Mouse (Mus musculus) effector memory CD4-positive, alpha-beta T cell, adult 7 months (primary cell): ENCODE results near the gene Eef2kmt. TPM values are rescaled to one million over a fixed set of nuclear protein-coding genes. Genes with fewer than 3 reads are reported as not detected.

Source experiments
- polyA plus RNA-seq: library from polyadenylated mRNA; unstranded; fragments of 100-300 nt; shearing (Covaris generic); gene quantifications from one replicate; pipeline ENCODE4 v1.2.1, GENCODE M21; 2017

Eef2kmt gene
- polyA plus RNA-seq: 26.7 TPM

DNA sequence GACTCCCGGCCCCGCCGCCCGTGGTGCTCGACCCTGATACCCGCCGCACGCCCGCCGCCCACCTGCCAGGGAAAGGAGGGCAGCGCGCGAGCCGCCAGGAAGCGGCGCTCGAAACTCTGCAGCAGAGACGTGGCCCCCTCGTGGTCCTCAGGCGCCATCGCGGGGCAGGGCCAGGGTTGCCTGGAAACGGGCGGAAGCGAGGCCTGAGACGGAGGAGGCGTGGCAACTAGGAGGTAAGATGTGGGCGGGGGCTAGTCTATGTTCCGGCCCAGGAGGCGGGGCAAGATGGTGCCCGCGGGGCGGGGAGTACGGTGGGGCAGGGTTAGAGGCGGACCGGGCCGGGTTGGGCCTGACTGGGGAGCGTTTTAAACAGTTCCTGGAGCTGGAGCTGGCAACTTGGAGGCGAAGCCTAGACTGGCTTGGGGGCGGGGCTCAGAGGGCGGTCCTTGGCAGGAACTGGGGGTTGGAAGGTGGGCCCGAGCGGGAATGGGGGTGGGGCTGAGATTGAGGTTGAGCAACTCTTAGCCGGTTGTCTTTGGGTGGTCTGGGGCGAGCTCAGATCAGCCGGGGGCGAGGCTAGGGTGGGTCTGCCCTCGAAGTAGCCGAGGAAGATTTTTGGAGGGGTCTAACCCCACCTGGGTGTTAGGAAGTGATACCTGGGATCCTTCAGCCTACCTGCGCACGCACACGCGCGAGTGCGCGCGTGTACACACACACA, at the start of gene Eef2kmt:
Gene Eef2kmt (minus strand): TSS at position 205 of the 718 bp plus-strand sequence.

DNA sequence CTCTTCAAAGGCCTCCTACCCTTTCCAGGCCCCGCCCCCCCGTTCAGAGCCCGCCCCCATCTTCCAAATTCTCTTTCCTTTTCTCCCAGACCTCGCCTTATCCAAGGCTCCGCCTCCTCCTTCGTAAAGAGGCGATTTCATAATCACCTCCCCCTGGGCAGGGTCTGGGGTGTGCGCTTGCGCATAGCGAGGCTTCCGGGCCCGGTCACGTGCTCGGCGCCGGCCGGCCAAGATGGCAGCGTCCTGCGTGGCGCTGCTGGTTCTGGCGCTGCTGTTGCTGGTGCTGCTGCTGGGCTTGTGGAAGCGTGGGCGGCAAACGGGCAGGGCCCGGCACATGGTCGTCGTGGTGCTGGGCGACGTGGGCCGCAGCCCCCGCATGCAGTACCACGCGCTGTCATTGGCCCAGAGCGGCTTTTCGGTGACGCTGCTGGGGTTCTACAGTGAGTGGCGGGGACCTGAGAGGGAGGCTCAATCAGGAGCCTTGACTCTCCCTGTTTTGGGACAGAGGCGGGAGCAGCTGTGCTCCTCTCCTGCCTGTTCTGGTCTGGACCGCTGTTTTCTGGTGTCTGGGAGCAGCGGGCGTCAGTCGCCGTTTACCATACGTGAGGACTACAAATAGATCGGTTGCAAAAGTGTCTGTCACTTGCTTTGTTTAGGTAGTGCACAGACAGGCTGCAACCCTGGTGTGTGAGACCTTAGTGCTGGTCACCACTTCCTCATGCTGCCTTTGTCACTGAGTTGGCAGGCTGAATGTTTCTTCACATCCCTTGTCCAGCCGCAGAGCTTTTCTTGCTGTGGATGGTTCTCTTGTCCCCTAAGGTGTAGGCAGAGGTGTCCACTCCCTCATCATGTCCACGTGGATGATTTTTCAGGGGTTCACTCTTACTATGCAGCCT, 22.1 kb downstream of the Eef2kmt start, which contains the start of gene Alg1:
Gene Alg1 (plus strand): TSS at position 204 of the 896 bp plus-strand sequence.

DNA sequence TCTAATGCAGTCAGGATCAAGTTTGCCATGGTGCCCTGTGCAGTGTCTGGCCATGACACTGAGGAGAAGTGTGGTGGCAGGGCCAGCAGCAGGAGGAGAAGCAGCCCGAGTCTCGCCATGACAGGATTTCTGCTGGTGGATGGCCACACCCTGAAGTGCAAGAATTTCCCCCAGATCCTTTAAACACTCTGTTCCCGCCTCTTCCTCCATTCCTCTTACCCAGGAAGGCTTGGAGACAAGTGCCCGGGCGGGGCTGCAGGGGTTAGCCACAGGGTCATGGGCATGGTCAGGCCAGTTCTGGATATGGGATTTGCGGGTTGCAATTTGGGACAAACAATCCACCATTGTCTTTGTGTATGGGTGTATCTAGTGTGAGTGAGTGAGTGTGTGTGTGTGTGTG, 33.6 kb downstream of the Eef2kmt start, which contains the start of gene AU021092:
Gene AU021092 (minus strand): TSS at position 160 of the 400 bp plus-strand sequence.

DNA sequence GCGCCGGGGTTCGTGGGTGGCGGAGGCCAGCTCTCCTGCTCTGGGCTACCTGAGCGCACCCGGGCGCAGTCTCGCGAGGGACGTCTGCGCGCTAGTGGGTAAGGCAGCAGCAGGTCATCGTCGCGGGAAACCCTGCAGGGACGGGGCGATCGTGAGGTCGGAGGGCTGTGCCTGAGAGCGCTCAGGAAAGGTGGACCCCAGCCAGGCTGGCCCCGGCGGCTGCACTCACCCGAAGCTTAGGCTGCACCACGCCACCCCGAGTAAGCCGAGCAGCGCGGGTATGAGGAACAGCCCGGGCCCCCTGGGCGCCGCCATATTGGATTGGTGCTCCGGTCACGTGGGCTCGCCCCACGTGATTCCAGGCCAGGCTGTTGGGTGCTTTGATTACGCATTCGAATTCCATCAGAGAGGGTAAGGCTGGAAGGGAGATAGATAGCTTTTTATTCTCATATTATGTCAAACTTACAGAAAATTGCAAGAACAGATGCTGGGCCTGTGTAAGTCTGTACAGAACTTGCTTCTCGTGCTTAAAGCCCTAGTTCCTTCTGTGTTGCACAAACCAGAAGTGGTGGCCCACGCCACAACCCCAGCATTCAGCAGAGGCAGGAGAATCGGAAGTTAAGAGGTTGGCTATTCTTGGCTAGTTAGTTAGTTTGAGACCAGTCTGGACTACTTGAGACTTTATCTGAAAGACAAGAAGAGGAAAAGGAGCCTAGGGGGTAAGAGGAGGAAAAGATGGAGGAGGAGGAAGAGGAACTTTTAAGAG, 51.9 kb downstream of the Eef2kmt start, which contains the start of gene Nagpa:
Gene Nagpa (minus strand): TSS at position 345 of the 766 bp plus-strand sequence.

Other genes starting within 250 kb of the Eef2kmt start
- gene Smim22, start 248.7 kb downstream of the Eef2kmt start, polyA plus RNA-seq: not detected
- 14.6 TPM for gene Rogdi, start 242.4 kb downstream of the Eef2kmt start, polyA plus RNA-seq
- gene Glyr1, start 206.1 kb downstream of the Eef2kmt start, polyA plus RNA-seq: 109 TPM
- gene Ubn1, start 205.9 kb downstream of the Eef2kmt start, polyA plus RNA-seq: 62.2 TPM
- 0.37 TPM for gene Ppl, start 123.6 kb downstream of the Eef2kmt start, polyA plus RNA-seq
- not detected for gene Sec14l5, start 108.9 kb downstream of the Eef2kmt start, polyA plus RNA-seq
- 38.5 TPM for gene Nagpa, start 52.0 kb downstream of the Eef2kmt start, polyA plus RNA-seq
- not detected for gene AU021092, start 33.7 kb downstream of the Eef2kmt start, polyA plus RNA-seq
- gene Alg1, start 22.4 kb downstream of the Eef2kmt start, polyA plus RNA-seq: 37.7 TPM